Mouse (Mus musculus) ES-Bruce4 (cell line): ENCODE measurements at regions not wholly inside any gene's neighbourhood (a gene's known extent, or its start where the extent isn't known, plus 50 kb on each side); places are given as distances from the start of the nearest gene placed in this dataset.

Experiments
- CTCF ChIP-seq: IDR thresholded peaks from one replicate; pipeline ENCODE4 v1.8.1; 2011; ENCODE audit warnings: low read depth, low read length
- EP300 ChIP-seq: IDR thresholded peaks from 2 replicates; pipeline ENCODE4 v1.6.1; 2011; ENCODE audit warnings: low read depth, low read length; ENCODE audit not compliant: insufficient read depth
- POLR2A ChIP-seq: IDR thresholded peaks from one replicate; pipeline ENCODE4 v1.8.1; 2011; ENCODE audit warnings: low read length; ENCODE audit not compliant: insufficient read depth

DNA sequence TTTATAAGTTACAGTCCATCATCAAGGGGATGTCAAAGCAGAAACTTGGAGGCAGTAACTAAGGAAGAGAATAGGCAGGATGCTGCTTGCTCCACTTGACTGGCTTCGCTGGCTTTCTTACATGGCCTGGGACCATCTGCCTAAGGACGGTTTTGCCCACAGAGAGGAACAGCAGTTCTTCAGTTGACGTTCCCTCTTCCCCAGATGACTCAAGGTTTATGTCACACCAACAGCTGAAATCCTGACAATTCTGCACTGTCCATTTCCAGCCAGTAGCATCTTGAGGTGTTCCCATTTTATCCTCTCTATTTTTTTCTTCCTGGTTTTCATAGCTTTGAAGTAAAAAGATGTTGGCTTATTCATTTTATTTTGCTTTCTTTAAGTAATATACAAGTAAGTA, 391.8 kb downstream of the Tshz3 start:
- TF ChIP-seq CTCF (no peak), POLR2A (no peak), EP300 (no peak)
